Comparison of ENCODE assay signal across 9 mouse cellular contexts in genomic region chr11:100408076-100408834, GRCm38 (mm10). TPM values are rescaled to one million over a fixed set of nuclear protein-coding genes. Genes with fewer than 3 reads are reported as not detected.
DNase-seq lines count a peak whose midpoint lies in the region; ATAC-seq and TF ChIP-seq lines count a peak whose summit lies in the region.
"Had no signal": no experiment of that assay in that cellular context is flagged by ENCODE, and none has a peak within 500 bp of the region (broad histone marks: within the 10 kb centered on the region; RNA-seq: fewer than 3 reads in every experiment).

No protein-coding gene starts in this region.

- DNase-seq in midbrain, embryonic 14.5 days: peak; percentile 77
- peak; percentile 86 for DNase-seq in NIH3T3 (ENCODE audit: low read depth)
- DNase-seq in heart, embryonic 10.5 days (ENCODE audit: low spot score): no peak
- DNase-seq in layer of hippocampus, postnatal 10 days (ENCODE audit: low spot score in 2 of 2): peak; percentile 64 to 77
- DNase-seq in mesoderm, embryonic 11.5 days (ENCODE audit: low read depth, low spot score): peak; percentile 72

- H3K27ac ChIP-seq in midbrain, embryonic 14.5 days (replicated peaks; ENCODE audit: low read depth, low read length): no peak overlapping the region
- H3K27ac ChIP-seq in midbrain, embryonic 16.5 days (ENCODE audit: low read length): no peak overlapping the region
- H3K27ac ChIP-seq in cortical plate, adult 2 months (ENCODE audit: insufficient read depth, low read length): no peak overlapping the region
- peak overlapping the region; percentile 11; the same call in 1 of the 2 replicates for H3K27ac ChIP-seq in heart, embryonic 10.5 days

- no peak for ATAC-seq in midbrain, embryonic 14.5 days (ENCODE audit: low FRiP score, low TSS enrichment)
- ATAC-seq in midbrain, embryonic 16.5 days: no peak
- no peak for ATAC-seq in erythroblast, adult 5-6 weeks (replicated peaks; ENCODE audit: low FRiP score, poor library complexity, severe bottlenecking)

- H3K4me2 ChIP-seq in midbrain, embryonic 14.5 days (ENCODE audit: low read length): no peak overlapping the region
- no peak overlapping the region for H3K4me2 ChIP-seq in midbrain, embryonic 16.5 days (ENCODE audit: low read length)

- peak; percentile 65 for TF ChIP-seq CTCF in cortical plate, adult 2 months (IDR thresholded peaks at IDR 0.05; ENCODE audit: extremely low read depth, insufficient read depth, low read length)

- 0 out of 2 replicates have a peak, but pooled peaks cover 8% of the 10 kb centered on the region for H3K36me3 ChIP-seq in midbrain, embryonic 14.5 days (ENCODE audit: control insufficient read depth, insufficient read depth, low read length)
- H3K36me3 ChIP-seq in midbrain, embryonic 16.5 days (ENCODE audit: control insufficient read depth, insufficient read depth, low read length): peaks cover 3% of the 10 kb centered on the region; the same call in 1 of the 2 replicates
- H3K36me3 ChIP-seq in heart, embryonic 10.5 days: peaks cover 50% of the 10 kb centered on the region

- no peak overlapping the region for H3K4me3 ChIP-seq in midbrain, embryonic 14.5 days (replicated peaks; ENCODE audit: low read depth, low read length)
- H3K4me3 ChIP-seq in midbrain, embryonic 16.5 days (ENCODE audit: low read depth, low read length): no peak overlapping the region
- H3K4me3 ChIP-seq in cortical plate, adult 2 months (ENCODE audit: insufficient read depth, low read length): no peak overlapping the region
- no peak overlapping the region for H3K4me3 ChIP-seq in heart, embryonic 10.5 days
- H3K4me3 ChIP-seq: myocyte had no signal

- no peak overlapping the region for H3K9ac ChIP-seq in midbrain, embryonic 14.5 days (replicated peaks; ENCODE audit: low read length)
- H3K9ac ChIP-seq in midbrain, embryonic 16.5 days (ENCODE audit: low read depth, low read length): no peak overlapping the region

- no peak for TF ChIP-seq POLR2A in cortical plate, adult 2 months (IDR thresholded peaks at IDR 0.05; ENCODE audit: extremely low read depth, insufficient read depth, low read length)

- H3K9me3 ChIP-seq in midbrain, embryonic 14.5 days (ENCODE audit: control insufficient read depth, low read length): no peaks in the 10 kb centered on the region
- H3K9me3 ChIP-seq in midbrain, embryonic 16.5 days (replicated peaks; ENCODE audit: control insufficient read depth, low read length, poor library complexity, severe bottlenecking): no peaks in the 10 kb centered on the region
- no peaks in the 10 kb centered on the region for H3K9me3 ChIP-seq in heart, embryonic 10.5 days

- H3K4me1 ChIP-seq in midbrain, embryonic 14.5 days (ENCODE audit: control insufficient read depth, insufficient read depth, low read length): peaks cover 9% of the 10 kb centered on the region
- peaks cover 10% of the 10 kb centered on the region; the same call in 1 of the 2 replicates for H3K4me1 ChIP-seq in midbrain, embryonic 16.5 days (ENCODE audit: control insufficient read depth, insufficient read depth, low read length)
- H3K4me1 ChIP-seq in cortical plate, adult 2 months (ENCODE audit: control insufficient read depth, insufficient read depth, low read length): no peaks in the 10 kb centered on the region
- H3K4me1 ChIP-seq in heart, embryonic 10.5 days: peaks cover 62% of the 10 kb centered on the region

- H3K27me3 ChIP-seq in midbrain, embryonic 14.5 days (ENCODE audit: control insufficient read depth, insufficient read depth, low read length): peaks cover under 1% of the 10 kb centered on the region; the same call in 1 of the 2 replicates
- H3K27me3 ChIP-seq in midbrain, embryonic 16.5 days (ENCODE audit: control insufficient read depth, insufficient read depth, low read depth, low read length): no peaks in the 10 kb centered on the region
- H3K27me3 ChIP-seq in heart, embryonic 10.5 days (ENCODE audit: insufficient read depth, poor library complexity, severe bottlenecking): no peaks in the 10 kb centered on the region

- 48% methylated on average over 10 of the region's 10 CpGs for WGBS in midbrain, embryonic 14.5 days
- WGBS in midbrain, embryonic 16.5 days: 45% methylated on average over 10 of the region's 10 CpGs
- WGBS in heart, embryonic 10.5 days: 37% methylated on average over 10 of the region's 10 CpGs

RNA-seq across cellular contexts. Expression of gene P3h4, which starts 6.4 kb away (rescaled TPM):
- polyA plus RNA-seq in midbrain, embryonic 14.5 days (2014; fragmentation: Nextera tagmentation; extraction: Ambion mirVana): 13.9 and 16.4 TPM in 2 replicates
- polyA plus RNA-seq in midbrain, embryonic 16.5 days (2015; fragmentation: Nextera tagmentation; extraction: Ambion mirVana): 20.7 and 20.8 TPM in 2 replicates
- polyA plus RNA-seq in cortical plate, adult 2 months (2012; rRNA removed): 14.4 and 15.3 TPM in 2 replicates
- 71.1 and 81.8 TPM in 2 replicates for polyA plus RNA-seq in heart, embryonic 10.5 days (2016; fragmentation: Nextera tagmentation; extraction: Ambion mirVana)
- total RNA-seq in layer of hippocampus, postnatal 10 days (2021): 1 to 10 TPM; 8.9 TPM
- total RNA-seq in erythroblast, adult 5-6 weeks (2015; ENCODE audit: low replicate concordance): not detected in 2 replicates
- not detected in 2 replicates for total RNA-seq in erythroblast, adult 5-6 weeks (2017; ENCODE audit: low replicate concordance)

RNA-seq across cellular contexts. Expression of gene Fkbp10, which starts 7.2 kb away (rescaled TPM):
- 9.0 and 20.1 TPM in 2 replicates for polyA plus RNA-seq in midbrain, embryonic 14.5 days (2014; fragmentation: Nextera tagmentation; extraction: Ambion mirVana)
- polyA plus RNA-seq in midbrain, embryonic 16.5 days (2015; fragmentation: Nextera tagmentation; extraction: Ambion mirVana): 19.3 and 19.6 TPM in 2 replicates
- polyA plus RNA-seq in cortical plate, adult 2 months (2012; rRNA removed): 8.0 and 9.6 TPM in 2 replicates
- 107 and 123 TPM in 2 replicates for polyA plus RNA-seq in heart, embryonic 10.5 days (2016; fragmentation: Nextera tagmentation; extraction: Ambion mirVana)
- total RNA-seq in layer of hippocampus, postnatal 10 days (2021): 10 to 100 TPM; 15.1 to 15.2 TPM
- not detected in 2 replicates for total RNA-seq in erythroblast, adult 5-6 weeks (2015; ENCODE audit: low replicate concordance)
- not detected in 2 replicates for total RNA-seq in erythroblast, adult 5-6 weeks (2017; ENCODE audit: low replicate concordance)

RNA-seq across cellular contexts. Expression of gene Jup, which starts 10.7 kb away (rescaled TPM):
- 70.0 and 75.2 TPM in 2 replicates for polyA plus RNA-seq in midbrain, embryonic 14.5 days (2014; fragmentation: Nextera tagmentation; extraction: Ambion mirVana)
- polyA plus RNA-seq in midbrain, embryonic 16.5 days (2015; fragmentation: Nextera tagmentation; extraction: Ambion mirVana): 99.7 and 109 TPM in 2 replicates
- 40.9 and 48.2 TPM in 2 replicates for polyA plus RNA-seq in cortical plate, adult 2 months (2012; rRNA removed)
- polyA plus RNA-seq in heart, embryonic 10.5 days (2016; fragmentation: Nextera tagmentation; extraction: Ambion mirVana): 91.3 and 112 TPM in 2 replicates
- 10 to 100 TPM; 46.2 to 51.1 TPM for total RNA-seq in layer of hippocampus, postnatal 10 days (2021)
- total RNA-seq in erythroblast, adult 5-6 weeks (2015; ENCODE audit: low replicate concordance): 1.5 and 2.3 TPM in 2 replicates
- total RNA-seq in erythroblast, adult 5-6 weeks (2017; ENCODE audit: low replicate concordance): 0.28 and 1.8 TPM in 2 replicates

RNA-seq across cellular contexts. Expression of gene Nt5c3b, which starts 33.4 kb away (rescaled TPM):
- polyA plus RNA-seq in midbrain, embryonic 14.5 days (2014; fragmentation: Nextera tagmentation; extraction: Ambion mirVana): 84.9 and 100 TPM in 2 replicates
- 109 and 122 TPM in 2 replicates for polyA plus RNA-seq in midbrain, embryonic 16.5 days (2015; fragmentation: Nextera tagmentation; extraction: Ambion mirVana)
- 70.9 and 73.6 TPM in 2 replicates for polyA plus RNA-seq in cortical plate, adult 2 months (2012; rRNA removed)
- polyA plus RNA-seq in heart, embryonic 10.5 days (2016; fragmentation: Nextera tagmentation; extraction: Ambion mirVana): 124 and 128 TPM in 2 replicates
- 10 to 100 TPM; 60.5 to 66.4 TPM for total RNA-seq in layer of hippocampus, postnatal 10 days (2021)
- total RNA-seq in erythroblast, adult 5-6 weeks (2015; ENCODE audit: low replicate concordance): 2.1 and 10.0 TPM in 2 replicates
- 1.7 and 6.3 TPM in 2 replicates for total RNA-seq in erythroblast, adult 5-6 weeks (2017; ENCODE audit: low replicate concordance)

RNA-seq across cellular contexts. Expression of gene Klhl10, which starts 33.5 kb away (rescaled TPM):
- polyA plus RNA-seq in midbrain, embryonic 14.5 days (2014; fragmentation: Nextera tagmentation; extraction: Ambion mirVana): 0.55 and 0.82 TPM in 2 replicates
- 0.70 and 0.73 TPM in 2 replicates for polyA plus RNA-seq in midbrain, embryonic 16.5 days (2015; fragmentation: Nextera tagmentation; extraction: Ambion mirVana)
- polyA plus RNA-seq in cortical plate, adult 2 months (2012; rRNA removed): 0.52 and 0.55 TPM in 2 replicates
- polyA plus RNA-seq in heart, embryonic 10.5 days (2016; fragmentation: Nextera tagmentation; extraction: Ambion mirVana): 0.71 and 0.90 TPM in 2 replicates
- 1 to 10 TPM in 1 of 2 experiments, under 1 TPM in 1; 0.98 to 1.1 TPM for total RNA-seq in layer of hippocampus, postnatal 10 days (2021)
- total RNA-seq in erythroblast, adult 5-6 weeks (2015; ENCODE audit: low replicate concordance): not detected in 2 replicates
- not detected in 2 replicates for total RNA-seq in erythroblast, adult 5-6 weeks (2017; ENCODE audit: low replicate concordance)
